8 mouse cellular contexts compared by ENCODE assay signal in the genomic region with DNA sequence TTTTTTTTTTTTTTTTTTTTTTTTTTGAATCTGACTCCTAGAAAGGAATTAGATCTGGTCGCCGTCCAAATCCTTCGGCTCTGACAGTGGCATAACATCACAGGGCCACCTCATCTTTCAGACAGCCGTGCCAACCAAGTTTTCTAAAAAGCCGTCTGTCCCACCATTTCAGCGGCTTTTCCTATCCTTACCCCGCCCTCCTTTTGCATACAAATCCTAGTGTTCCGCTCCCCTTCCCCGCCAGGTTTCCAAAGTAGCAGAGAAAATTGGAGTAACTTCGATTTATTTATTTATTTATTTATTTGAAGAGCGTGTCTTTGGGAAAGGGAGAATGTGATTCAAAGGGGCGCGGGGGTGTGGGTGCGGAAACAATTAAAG. TPM values are rescaled to one million over a fixed set of nuclear protein-coding genes. Genes with fewer than 3 reads are reported as not detected.
DNase-seq lines count a peak whose midpoint lies in the region; ATAC-seq and TF ChIP-seq lines count a peak whose summit lies in the region.

No protein-coding gene starts in this region.

- H3K9ac ChIP-seq in heart, adult 2 months (ENCODE audit: low read depth, low read length), result no peak overlapping the region
- H3K9ac ChIP-seq in forebrain, embryonic 15.5 days (replicated peaks), result peak overlapping the region; percentile 100
- no peak overlapping the region for H3K9ac ChIP-seq in liver, embryonic 13.5 days

- TF ChIP-seq CTCF in heart, adult 2 months (IDR thresholded peaks at IDR 0.05), result no peak

- TF ChIP-seq EP300 in heart, adult 2 months (IDR thresholded peaks at IDR 0.05; ENCODE audit: insufficient read depth, low read depth, low read length), result no peak

- no peaks in the 10 kb centered on the region for H3K36me3 ChIP-seq in heart, adult 2 months (ENCODE audit: control insufficient read depth, insufficient read depth, low read length)
- no peaks in the 10 kb centered on the region for H3K36me3 ChIP-seq in forebrain, embryonic 15.5 days
- H3K36me3 ChIP-seq in liver, embryonic 13.5 days, result no peaks in the 10 kb centered on the region

- ATAC-seq in forebrain, embryonic 15.5 days (replicated peaks), result no peak
- ATAC-seq in liver, embryonic 13.5 days (ENCODE audit: low read depth), result no peak

- peak overlapping the region; percentile 87 for H3K4me2 ChIP-seq in forebrain, embryonic 15.5 days (replicated peaks)
- peak overlapping the region; percentile 87 for H3K4me2 ChIP-seq in liver, embryonic 13.5 days

- H3K4me1 ChIP-seq in heart, adult 2 months (ENCODE audit: control insufficient read depth, insufficient read depth, low read length), result no peaks in the 10 kb centered on the region
- H3K4me1 ChIP-seq in forebrain, embryonic 15.5 days, result peaks cover 34% of the 10 kb centered on the region
- H3K4me1 ChIP-seq in liver, embryonic 13.5 days (replicated peaks), result peaks cover 11% of the 10 kb centered on the region; the same call in 1 of the 2 replicates

- no peaks in the 10 kb centered on the region for H3K27me3 ChIP-seq in heart, adult 2 months (ENCODE audit: control insufficient read depth, insufficient read depth, low read length)
- no peaks in the 10 kb centered on the region for H3K27me3 ChIP-seq in forebrain, embryonic 15.5 days
- H3K27me3 ChIP-seq in liver, embryonic 13.5 days, result peaks cover 63% of the 10 kb centered on the region

- TF ChIP-seq POLR2A in heart, adult 2 months (IDR thresholded peaks at IDR 0.05; ENCODE audit: insufficient read depth, low read depth, low read length), result no peak

- intact Hi-C loops in heart, adult 2 months (cut with DNase I), result loop anchor here (5.0 to 10.0 kb wide), 2 partner anchors 152 to 265 kb away; no protein-coding TSS in a partner anchor

- no peak for DNase-seq in heart, adult 2 months
- DNase-seq in heart, adult 18-20 months, result no peak
- DNase-seq in adrenal gland, adult 8-10 months, result peak; percentile 25
- no peak for DNase-seq in liver, embryonic 13.5 days
- no peak for DNase-seq in thymus, postnatal 14 days
- DNase-seq in yolk sac, embryonic 10.5 days (ENCODE audit: low spot score), result no peak
- no peak for DNase-seq in testis, postnatal 14 days (ENCODE audit: low spot score)

- WGBS in heart, adult 2 months, result 30% methylated on average over 14 of the region's 14 CpGs
- 1% methylated on average over 14 of the region's 14 CpGs for WGBS in forebrain, embryonic 15.5 days
- 5% methylated on average over 14 of the region's 14 CpGs for WGBS in liver, embryonic 13.5 days (ENCODE audit: insufficient replicate concordance)

- no peaks in the 10 kb centered on the region for H3K9me3 ChIP-seq in forebrain, embryonic 15.5 days
- H3K9me3 ChIP-seq in liver, embryonic 13.5 days (replicated peaks), result no peaks in the 10 kb centered on the region

- no peaks in the 10 kb centered on the region for H3K79me2 ChIP-seq in heart, adult 2 months (replicated peaks; ENCODE audit: control insufficient read depth, insufficient read depth, low read length)

- H3K27ac ChIP-seq in heart, adult 2 months, result no peak overlapping the region
- peak overlapping the region; percentile 100 for H3K27ac ChIP-seq in forebrain, embryonic 15.5 days (replicated peaks)
- no peak overlapping the region for H3K27ac ChIP-seq in liver, embryonic 13.5 days

- H3K4me3 ChIP-seq in heart, adult 2 months, result peak overlapping the region; percentile 84
- peak overlapping the region; percentile 92 for H3K4me3 ChIP-seq in forebrain, embryonic 15.5 days
- H3K4me3 ChIP-seq in liver, embryonic 13.5 days (replicated peaks), result peak overlapping the region; percentile 64; the same call in 1 of the 2 replicates

RNA-seq across cellular contexts. Expression of gene Mpped2, which starts 0.7 kb away (rescaled TPM):
- total RNA-seq in heart, adult 2 months (2021), result 10 to 100 TPM; 20.7 to 23.7 TPM
- 8.0 and 15.2 TPM in 2 replicates for polyA plus RNA-seq in heart, adult 2 months (2012; rRNA removed)
- total RNA-seq in heart, adult 18-20 months (2021), result 10 to 100 TPM; 18.1 to 18.9 TPM
- 10 to 100 TPM; 27.6 to 39.9 (median 33.4) TPM for total RNA-seq in adrenal gland, adult 8-10 months (2022)
- 212 and 221 TPM in 2 replicates for polyA plus RNA-seq in forebrain, embryonic 15.5 days (2015; fragmentation: Nextera tagmentation; extraction: Ambion mirVana)
- polyA plus RNA-seq in liver, embryonic 13.5 days (2015; fragmentation: Nextera tagmentation; extraction: Ambion mirVana), result 3.4 and 3.9 TPM in 2 replicates
